Mouse (Mus musculus): ENCODE data around the gene Atp1b1. TPM values are rescaled to one million over a fixed set of nuclear protein-coding genes. Genes with fewer than 3 reads are reported as not detected.

Atp1b1 gene
- total and polyA plus RNA-seq, 3 experiments = 0.23 to 0.43 TPM; not detected in 1

DNA sequence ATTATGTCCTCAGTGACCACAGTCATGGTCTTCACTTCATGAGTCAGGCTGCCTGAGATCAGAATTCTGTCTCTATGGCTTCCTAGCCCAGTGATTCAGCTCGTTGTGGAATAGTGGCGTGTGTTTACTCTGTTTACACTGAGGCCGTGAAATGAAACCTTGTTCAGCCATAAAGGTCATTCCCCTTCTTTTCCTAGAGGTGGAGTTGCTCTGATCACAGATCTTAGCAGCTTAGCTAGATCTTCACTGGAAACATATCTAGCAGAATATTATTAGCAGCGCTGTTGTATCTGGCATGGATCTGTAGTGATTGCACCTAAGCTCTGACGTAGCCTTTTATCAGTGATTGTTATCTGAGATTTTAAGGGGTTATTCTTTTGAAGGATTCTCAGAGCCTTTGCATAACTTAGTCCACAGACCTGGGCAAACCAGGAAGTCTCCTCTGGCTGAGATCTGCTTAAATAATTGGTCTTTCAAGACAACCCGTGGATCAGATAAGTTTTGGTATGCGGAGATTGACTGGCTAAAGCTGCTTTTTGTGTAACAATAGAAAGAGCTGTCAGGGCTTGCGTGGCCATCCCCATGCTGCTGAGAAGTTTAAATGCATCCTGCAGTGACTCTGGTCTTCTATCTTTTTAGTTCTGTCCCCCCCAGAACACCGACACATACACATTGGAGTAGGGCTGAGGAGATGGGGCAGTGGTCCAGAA lies 23.6 kb upstream of the Atp1b1 start:
- TF ChIP-seq USF2 (IDR thresholded peaks at IDR 0.05; ENCODE audit: borderline replicate concordance in 1 of 2, insufficient read depth in 1 of 2, low read depth in 1 of 2, low read length in 2 of 2) (no peak), E2F4 (IDR thresholded peaks at IDR 0.05; ENCODE audit: borderline replicate concordance, low read depth, low read length) (no peak), ZC3H11A (IDR thresholded peaks at IDR 0.05; ENCODE audit: low read depth, low read length) (no peak), TBP (IDR thresholded peaks at IDR 0.05; ENCODE audit: low read depth, low read length) (no peak), POLR2A (IDR thresholded peaks at IDR 0.05; ENCODE audit: control insufficient read depth in 1 of 2, insufficient read depth in 1 of 2, low read depth in 1 of 2, low read length in 2 of 2, poor library complexity in 1 of 2) (no peak), MYB (IDR thresholded peaks at IDR 0.05; ENCODE audit: low read depth, low read length) (no peak), GABPA (IDR thresholded peaks at IDR 0.05; ENCODE audit: low read depth, low read length) (no peak), SIN3A (IDR thresholded peaks at IDR 0.05; ENCODE audit: low read length) (no peak), GATA1 (IDR thresholded peaks at IDR 0.05; ENCODE audit: low read depth, low read length) (no peak), ELF1 (IDR thresholded peaks at IDR 0.05; ENCODE audit: low read depth, low read length) (no peak), BHLHE40 (IDR thresholded peaks at IDR 0.05; ENCODE audit: borderline replicate concordance, low read depth, low read length) (no peak), USF1 (IDR thresholded peaks at IDR 0.05; ENCODE audit: low read depth, low read length) (no peak), CHD2 (IDR thresholded peaks at IDR 0.05; ENCODE audit: low read length) (no peak), ZMIZ1 (IDR thresholded peaks at IDR 0.05; ENCODE audit: low read depth, low read length) (no peak), UBTF (IDR thresholded peaks at IDR 0.05; ENCODE audit: borderline replicate concordance, insufficient read depth, low read depth, low read length) (no peak), MAFK (IDR thresholded peaks at IDR 0.05; ENCODE audit: borderline replicate concordance, low read depth, low read length) (no peak), CTCF (IDR thresholded peaks at IDR 0.05 in 2 of 3, conservative IDR thresholded peaks at IDR 0.05 in 1 of 3; ENCODE audit: control insufficient read depth in 1 of 3, insufficient read depth in 1 of 3, low read depth in 2 of 3, low read length in 3 of 3, poor library complexity in 1 of 3, severe bottlenecking in 1 of 3) (no peak)
- no peak for DNase-seq (ENCODE audit: low read depth, low spot score)
- Histone ChIP-seq H3K36me3 (ENCODE audit: control insufficient read depth in 1 of 2, insufficient read depth in 2 of 2, low read length in 2 of 2) (no peaks in the 10 kb centered on the region), H3K79me2 (ENCODE audit: control insufficient read depth, insufficient read depth, low read length, poor library complexity) (no peaks in the 10 kb centered on the region), H3K4me1 (ENCODE audit: control insufficient read depth in 1 of 2, insufficient read depth in 2 of 2, low read length in 2 of 2) (no peaks in the 10 kb centered on the region), H3K27ac (ENCODE audit: control insufficient read depth, low read depth, low read length) (no peak overlapping the region), H3K9me3 (replicated peaks; ENCODE audit: insufficient read depth, low read length) (no peaks in the 10 kb centered on the region), H3K27me3 (ENCODE audit: control insufficient read depth in 1 of 2, insufficient read depth in 2 of 2, low read length in 2 of 2) (no peaks in the 10 kb centered on the region), H3K4me3 (ENCODE audit: control insufficient read depth in 1 of 2, insufficient read depth in 1 of 2, low read depth in 2 of 2, low read length in 2 of 2) (no peak overlapping the region), H3K9ac (ENCODE audit: control insufficient read depth, low read depth, low read length, poor library complexity, severe bottlenecking) (no peak overlapping the region)

- Histone ChIP-seq H3K27ac (ENCODE audit: control insufficient read depth, low read depth, low read length) (no peak overlapping the region), H3K9ac (ENCODE audit: control insufficient read depth, low read depth, low read length, poor library complexity, severe bottlenecking) (no peak overlapping the region), H3K9me3 (replicated peaks; ENCODE audit: insufficient read depth, low read length) (no peaks in the 10 kb centered on the region), H3K79me2 (ENCODE audit: control insufficient read depth, insufficient read depth, low read length, poor library complexity) (no peaks in the 10 kb centered on the region), H3K27me3 (ENCODE audit: control insufficient read depth in 1 of 2, insufficient read depth in 2 of 2, low read length in 2 of 2) (no peaks in the 10 kb centered on the region), H3K4me1 (ENCODE audit: control insufficient read depth in 1 of 2, insufficient read depth in 2 of 2, low read length in 2 of 2) (no peaks in the 10 kb centered on the region), H3K4me3 (ENCODE audit: control insufficient read depth in 1 of 2, insufficient read depth in 1 of 2, low read depth in 2 of 2, low read length in 2 of 2) (no peak overlapping the region), H3K36me3 (ENCODE audit: control insufficient read depth in 1 of 2, insufficient read depth in 2 of 2, low read length in 2 of 2) (no peaks in the 10 kb centered on the region)
- TF ChIP-seq MAFK (IDR thresholded peaks at IDR 0.05; ENCODE audit: borderline replicate concordance, low read depth, low read length) (no peak), TBP (IDR thresholded peaks at IDR 0.05; ENCODE audit: low read depth, low read length) (no peak), NRF1 (IDR thresholded peaks at IDR 0.05; ENCODE audit: insufficient read depth, low read depth, low read length, poor library complexity, severe bottlenecking) (no peak), USF2 (IDR thresholded peaks at IDR 0.05; ENCODE audit: borderline replicate concordance in 1 of 2, insufficient read depth in 1 of 2, low read depth in 1 of 2, low read length in 2 of 2) (no peak), KAT2A (conservative IDR thresholded peaks at IDR 0.05; ENCODE audit: low read depth, low read length) (no peak), CTCF (IDR thresholded peaks at IDR 0.05 in 2 of 3, conservative IDR thresholded peaks at IDR 0.05 in 1 of 3; ENCODE audit: control insufficient read depth in 1 of 3, insufficient read depth in 1 of 3, low read depth in 2 of 3, low read length in 3 of 3, poor library complexity in 1 of 3, severe bottlenecking in 1 of 3) (no peak), MYB (IDR thresholded peaks at IDR 0.05; ENCODE audit: low read depth, low read length) (no peak), ZNF384 (IDR thresholded peaks at IDR 0.05; ENCODE audit: low read depth, low read length) (no peak), E2F4 (IDR thresholded peaks at IDR 0.05; ENCODE audit: borderline replicate concordance, low read depth, low read length) (no peak), MAX (IDR thresholded peaks at IDR 0.05; ENCODE audit: low read length) (no peak), CHD2 (IDR thresholded peaks at IDR 0.05; ENCODE audit: low read length) (no peak), ETS1 (IDR thresholded peaks at IDR 0.05; ENCODE audit: low read depth, low read length) (no peak), GABPA (IDR thresholded peaks at IDR 0.05; ENCODE audit: low read depth, low read length) (no peak), USF1 (IDR thresholded peaks at IDR 0.05; ENCODE audit: low read depth, low read length) (no peak), MXI1 (IDR thresholded peaks at IDR 0.05; ENCODE audit: low read depth, low read length) (no peak), HCFC1 (IDR thresholded peaks at IDR 0.05; ENCODE audit: low read depth, low read length) (no peak), JUND (IDR thresholded peaks at IDR 0.05; ENCODE audit: low read depth, low read length) (no peak)
- DNase-seq (ENCODE audit: low read depth, low spot score) = no peak
These were observed 22.8 kb upstream of the Atp1b1 start for GRCm38 (mm10) chr1:164480755-164481644.

Measured in MEL (cell line).